Mouse (Mus musculus) testis, adult 2 months (tissue): ENCODE results near the gene Bod1.

ENCODE experiments used
- CTCF ChIP-seq: fragments of 200-500 bp; IDR thresholded peaks from 2 replicates; pipeline ENCODE4 v1.5.1; 2012; ENCODE audit warnings: low read depth, mild to moderate bottlenecking, inconsistent platforms, low read length, moderate library complexity; ENCODE audit not compliant: control insufficient read depth, insufficient read depth, insufficient replicate concordance
- POLR2A ChIP-seq: fragments of 200-500 bp; IDR thresholded peaks from 2 replicates; pipeline ENCODE4 v1.6.1; 2012; ENCODE audit warnings: low read depth, mild to moderate bottlenecking, inconsistent platforms, low read length, moderate library complexity; ENCODE audit not compliant: control insufficient read depth

DNA sequence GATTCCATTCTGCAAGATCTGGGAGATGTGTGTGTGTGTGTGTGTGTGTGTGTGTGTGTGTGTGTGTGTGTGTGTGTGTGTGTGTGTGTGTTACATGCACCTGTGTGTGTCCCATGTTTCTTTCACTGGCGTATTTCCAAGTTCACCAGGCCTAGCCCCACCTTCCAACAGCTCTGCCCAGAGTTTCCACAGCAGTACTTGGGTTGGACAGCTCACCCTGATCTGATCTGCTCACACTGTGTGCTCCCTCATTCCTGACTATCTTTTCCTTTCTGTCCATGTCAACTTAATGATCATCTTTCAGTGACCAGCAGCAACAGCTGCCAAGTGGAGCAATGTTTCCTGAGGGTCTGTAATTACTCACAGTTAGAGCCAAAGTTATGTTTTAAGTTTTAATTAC lies 25.1 kb downstream of the Bod1 start:
- TF ChIP-seq CTCF: no peak
- TF ChIP-seq POLR2A: no peak
